Mouse (Mus musculus): Measurements from ENCODE around the gene Papss1.

GRCm38 (mm10) chr3:131654366-131654765, 89.8 kb downstream of the Papss1 start:
- no peak for TF ChIP-seq POLR2A (IDR thresholded peaks at IDR 0.05; ENCODE audit: extremely low read depth, insufficient read depth, low read length)
- TF ChIP-seq CTCF (IDR thresholded peaks at IDR 0.05; ENCODE audit: low read depth, low read length): peak; percentile 38
